Mouse (Mus musculus): ENCODE results near the gene Mcm3. TPM values are rescaled to one million over a fixed set of nuclear protein-coding genes. Genes with fewer than 3 reads are reported as not detected.

Mcm3 gene
- polyA plus RNA-seq, 1 experiment from 2014 or later, result 22.5 TPM

DNA sequence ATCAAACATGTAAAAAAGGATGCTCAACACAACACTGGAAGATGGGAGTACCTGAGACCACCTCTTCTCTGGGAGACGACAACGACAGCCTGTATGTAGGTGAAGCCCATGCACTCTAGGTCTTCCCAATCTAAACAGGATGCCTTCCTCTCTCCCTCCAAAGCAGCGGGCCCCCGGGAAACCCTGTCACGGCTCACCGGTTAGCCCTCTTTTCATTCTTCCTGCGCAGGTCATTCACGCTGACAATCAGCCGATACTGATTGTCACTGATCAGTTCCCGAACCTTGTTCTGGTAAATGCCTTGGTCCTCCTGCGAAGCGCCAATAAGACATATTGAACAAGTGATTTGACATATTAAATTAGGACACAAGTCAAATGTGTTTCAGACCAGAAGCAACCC lies 2.5 kb downstream of the Mcm3 start:
- ATAC-seq, result no peak
- WGBS, result 58% methylated on average over 12 of the region's 12 CpGs
- Histone ChIP-seq H3K4me3 (ENCODE audit: low read length) (no peak overlapping the region), H3K36me3 (ENCODE audit: control insufficient read depth, insufficient read depth, low read length) (no peaks in the 10 kb centered on the region), H3K9me3 (ENCODE audit: control insufficient read depth, low read length) (no peaks in the 10 kb centered on the region), H3K9ac (ENCODE audit: low read depth, low read length) (no peak overlapping the region), H3K4me1 (ENCODE audit: control insufficient read depth, insufficient read depth, low read depth, low read length) (peaks cover 2% of the 10 kb centered on the region; the same call in 1 of the 2 replicates), H3K4me2 (ENCODE audit: low read length) (no peak overlapping the region), H3K27me3 (replicated peaks; ENCODE audit: control insufficient read depth, insufficient read depth, low read length) (no peaks in the 10 kb centered on the region), H3K27ac (ENCODE audit: low read depth, low read length) (no peak overlapping the region)

DNA sequence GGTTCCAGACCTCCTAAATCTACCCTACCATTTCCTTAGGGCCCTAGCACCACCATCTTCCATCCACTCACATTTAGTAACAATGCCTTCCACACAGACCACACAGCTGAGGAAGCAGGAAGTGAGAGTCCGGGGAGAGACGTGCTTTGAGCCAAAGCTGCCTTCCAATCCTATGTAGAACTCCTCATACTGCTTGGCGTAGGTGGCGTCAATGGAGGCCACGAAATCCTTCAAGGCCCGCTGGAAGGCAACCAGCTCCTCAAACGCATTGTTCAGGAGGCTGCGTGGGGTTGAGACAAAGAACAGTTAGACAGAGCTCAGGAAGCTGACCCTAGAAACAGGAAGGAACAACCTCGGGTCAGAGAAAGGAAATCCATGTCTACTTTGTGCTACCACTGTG lies 2.9 kb downstream of the Mcm3 start:
- no peak overlapping the region for H3K9ac ChIP-seq (ENCODE audit: low read depth, low read length)
- no peak overlapping the region for H3K4me3 ChIP-seq (ENCODE audit: low read length)
- H3K27me3 ChIP-seq (replicated peaks; ENCODE audit: control insufficient read depth, insufficient read depth, low read length), result no peaks in the 10 kb centered on the region
- ATAC-seq, result no peak
- no peaks in the 10 kb centered on the region for H3K36me3 ChIP-seq (ENCODE audit: control insufficient read depth, insufficient read depth, low read length)
- no peak overlapping the region for H3K4me2 ChIP-seq (ENCODE audit: low read length)
- H3K27ac ChIP-seq (ENCODE audit: low read depth, low read length), result no peak overlapping the region
- 82% methylated on average over 9 of the region's 9 CpGs for WGBS
- no peaks in the 10 kb centered on the region for H3K9me3 ChIP-seq (ENCODE audit: control insufficient read depth, low read length)
- peaks cover 2% of the 10 kb centered on the region; the same call in 1 of the 2 replicates for H3K4me1 ChIP-seq (ENCODE audit: control insufficient read depth, insufficient read depth, low read depth, low read length)

- Histone ChIP-seq H3K36me3 (ENCODE audit: control insufficient read depth, insufficient read depth, low read length) (no peaks in the 10 kb centered on the region), H3K9ac (ENCODE audit: low read depth, low read length) (no peak overlapping the region), H3K27ac (ENCODE audit: low read depth, low read length) (no peak overlapping the region), H3K4me1 (ENCODE audit: control insufficient read depth, insufficient read depth, low read depth, low read length) (no peaks in the 10 kb centered on the region), H3K9me3 (ENCODE audit: control insufficient read depth, low read length) (no peaks in the 10 kb centered on the region), H3K4me2 (ENCODE audit: low read length) (no peak overlapping the region), H3K27me3 (replicated peaks; ENCODE audit: control insufficient read depth, insufficient read depth, low read length) (no peaks in the 10 kb centered on the region), H3K4me3 (ENCODE audit: low read length) (no peak overlapping the region)
- WGBS, result 93% methylated on average over 8 of the region's 8 CpGs
- no peak for ATAC-seq
These were observed 5.6 kb downstream of the Mcm3 start for GRCm38 (mm10) chr1:20814521-20814920.

- H3K4me1 ChIP-seq (ENCODE audit: control insufficient read depth, insufficient read depth, low read depth, low read length), result no peaks in the 10 kb centered on the region
- WGBS, result 94% methylated on average over 10 of the region's 10 CpGs
- H3K9me3 ChIP-seq (ENCODE audit: control insufficient read depth, low read length), result no peaks in the 10 kb centered on the region; the same call in 1 of the 2 replicates
- H3K4me3 ChIP-seq (ENCODE audit: low read length), result no peak overlapping the region
- H3K27me3 ChIP-seq (replicated peaks; ENCODE audit: control insufficient read depth, insufficient read depth, low read length), result no peaks in the 10 kb centered on the region
- no peak overlapping the region for H3K4me2 ChIP-seq (ENCODE audit: low read length)
- H3K27ac ChIP-seq (ENCODE audit: low read depth, low read length), result no peak overlapping the region
- H3K36me3 ChIP-seq (ENCODE audit: control insufficient read depth, insufficient read depth, low read length), result 0 out of 2 replicates have a peak, but pooled peaks cover 4% of the 10 kb centered on the region
- ATAC-seq, result no peak
- no peak overlapping the region for H3K9ac ChIP-seq (ENCODE audit: low read depth, low read length)
These were observed 15.6 kb downstream of the Mcm3 start for GRCm38 (mm10) chr1:20804526-20804925.

DNA sequence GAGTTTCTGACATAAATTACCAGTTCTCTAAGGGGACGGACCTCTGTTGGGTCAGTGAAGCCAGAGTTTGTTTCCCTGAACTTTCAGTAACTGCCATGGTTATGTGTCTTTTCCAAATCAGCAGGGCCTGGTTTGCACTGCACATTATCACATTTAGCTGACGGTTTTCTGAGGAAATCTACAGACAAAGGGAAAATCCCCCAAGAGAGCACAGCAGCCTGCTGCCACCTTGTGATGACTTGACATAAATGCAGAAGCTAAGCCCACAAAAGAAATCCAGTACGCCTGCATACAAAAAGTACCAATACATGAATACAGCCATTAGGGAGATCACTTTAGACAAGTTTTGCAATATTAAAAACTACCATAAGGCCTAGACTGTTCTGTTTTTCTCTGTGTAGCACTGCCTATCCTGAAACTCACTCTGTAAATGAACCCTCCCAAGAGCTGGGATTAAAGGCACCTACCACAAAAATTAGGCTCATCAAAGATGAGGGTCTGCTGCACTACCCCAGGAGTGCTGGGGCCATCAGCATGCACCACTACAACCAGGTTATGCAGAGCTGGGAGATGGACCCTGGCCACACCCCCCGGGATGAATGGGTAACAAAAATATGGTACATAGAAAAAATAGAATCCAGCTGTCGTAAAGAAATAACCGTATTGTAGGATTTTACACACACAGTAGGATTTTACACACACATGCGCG lies 18.3 kb downstream of the Mcm3 start:
- Histone ChIP-seq H3K4me1 (ENCODE audit: control insufficient read depth, insufficient read depth, low read depth, low read length) (no peaks in the 10 kb centered on the region), H3K9ac (ENCODE audit: low read depth, low read length) (no peak overlapping the region)
- 74% methylated on average over 8 of the region's 8 CpGs for WGBS

DNA sequence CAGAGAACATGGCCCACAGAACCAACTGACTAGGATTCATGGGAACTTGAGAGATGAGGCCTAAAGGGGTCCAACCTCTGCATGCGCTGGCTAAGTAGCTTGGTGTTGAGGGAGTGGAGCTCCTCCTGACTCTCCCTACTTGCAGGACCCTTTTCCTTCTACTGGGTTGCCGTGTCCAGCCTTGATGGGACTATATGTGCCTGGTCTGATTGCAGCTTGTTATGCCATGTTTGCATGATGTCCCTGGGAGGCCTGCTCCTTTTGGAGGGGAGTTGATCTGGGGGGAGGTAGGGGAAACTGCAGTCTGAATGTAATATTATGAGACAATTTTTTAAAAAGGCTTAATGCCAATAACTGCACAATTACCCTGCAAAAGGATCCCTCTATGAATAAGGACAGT lies 18.8 kb downstream of the Mcm3 start:
- H3K4me3 ChIP-seq (ENCODE audit: low read length), result no peak overlapping the region
- H3K9ac ChIP-seq (ENCODE audit: low read depth, low read length), result no peak overlapping the region
- WGBS, result 97% methylated on average over 2 of the region's 2 CpGs
- H3K9me3 ChIP-seq (ENCODE audit: control insufficient read depth, low read length), result no peaks in the 10 kb centered on the region; the same call in 1 of the 2 replicates
- peak; percentile 32 for ATAC-seq
- H3K27me3 ChIP-seq (replicated peaks; ENCODE audit: control insufficient read depth, insufficient read depth, low read length), result no peaks in the 10 kb centered on the region
- 0 out of 2 replicates have a peak, but pooled peaks cover under 1% of the 10 kb centered on the region for H3K36me3 ChIP-seq (ENCODE audit: control insufficient read depth, insufficient read depth, low read length)
- H3K4me2 ChIP-seq (ENCODE audit: low read length), result no peak overlapping the region
- H3K27ac ChIP-seq (ENCODE audit: low read depth, low read length), result no peak overlapping the region
- H3K4me1 ChIP-seq (ENCODE audit: control insufficient read depth, insufficient read depth, low read depth, low read length), result no peaks in the 10 kb centered on the region

More for the DNA sequence above, 18.3 kb downstream of the Mcm3 start:
- ATAC-seq, result peak; percentile 89
- 0 out of 2 replicates have a peak, but pooled peaks cover 4% of the 10 kb centered on the region for H3K36me3 ChIP-seq (ENCODE audit: control insufficient read depth, insufficient read depth, low read length)
- no peaks in the 10 kb centered on the region; the same call in 1 of the 2 replicates for H3K9me3 ChIP-seq (ENCODE audit: control insufficient read depth, low read length)
- no peak overlapping the region for H3K27ac ChIP-seq (ENCODE audit: low read depth, low read length)
- H3K4me3 ChIP-seq (ENCODE audit: low read length), result no peak overlapping the region
- no peak overlapping the region for H3K4me2 ChIP-seq (ENCODE audit: low read length)
- no peaks in the 10 kb centered on the region for H3K27me3 ChIP-seq (replicated peaks; ENCODE audit: control insufficient read depth, insufficient read depth, low read length)

DNA sequence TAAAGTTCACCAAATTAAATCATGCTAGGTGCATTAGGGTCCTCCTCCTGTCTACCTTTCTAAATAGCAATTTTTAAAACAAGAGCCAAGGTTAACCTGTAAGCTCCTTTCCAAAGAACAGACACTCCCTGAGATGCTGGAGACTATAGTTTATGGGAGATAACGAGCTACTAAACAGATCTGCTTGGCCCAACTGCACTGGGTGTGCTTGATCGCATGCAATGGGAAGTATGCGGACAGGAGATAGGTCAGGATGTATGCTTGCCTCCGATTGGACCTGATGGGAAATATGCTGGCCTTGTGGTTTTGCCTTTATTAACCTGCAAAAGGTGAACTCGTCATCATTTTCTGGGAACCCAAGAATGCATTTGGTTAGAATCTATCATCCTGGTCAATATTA lies 24.9 kb downstream of the Mcm3 start:
- no peaks in the 10 kb centered on the region for H3K4me1 ChIP-seq (ENCODE audit: control insufficient read depth, insufficient read depth, low read depth, low read length)
- 93% methylated on average over 5 of the region's 5 CpGs for WGBS
- no peak overlapping the region for H3K9ac ChIP-seq (ENCODE audit: low read depth, low read length)
- no peak overlapping the region for H3K4me2 ChIP-seq (ENCODE audit: low read length)
- no peaks in the 10 kb centered on the region for H3K27me3 ChIP-seq (replicated peaks; ENCODE audit: control insufficient read depth, insufficient read depth, low read length)
- H3K36me3 ChIP-seq (ENCODE audit: control insufficient read depth, insufficient read depth, low read length), result no peaks in the 10 kb centered on the region
- ATAC-seq, result no peak
- no peak overlapping the region for H3K27ac ChIP-seq (ENCODE audit: low read depth, low read length)
- H3K4me3 ChIP-seq (ENCODE audit: low read length), result no peak overlapping the region
- no peaks in the 10 kb centered on the region for H3K9me3 ChIP-seq (ENCODE audit: control insufficient read depth, low read length)

GRCm38 (mm10) chr1:20794760-20795159 lies 25.4 kb downstream of the Mcm3 start:
- no peaks in the 10 kb centered on the region for H3K4me1 ChIP-seq (ENCODE audit: control insufficient read depth, insufficient read depth, low read depth, low read length)
- H3K9me3 ChIP-seq (ENCODE audit: control insufficient read depth, low read length), result no peaks in the 10 kb centered on the region
- no peak overlapping the region for H3K27ac ChIP-seq (ENCODE audit: low read depth, low read length)
- ATAC-seq, result no peak
- H3K4me3 ChIP-seq (ENCODE audit: low read length), result no peak overlapping the region
- H3K36me3 ChIP-seq (ENCODE audit: control insufficient read depth, insufficient read depth, low read length), result no peaks in the 10 kb centered on the region
- H3K9ac ChIP-seq (ENCODE audit: low read depth, low read length), result no peak overlapping the region
- no peak overlapping the region for H3K4me2 ChIP-seq (ENCODE audit: low read length)
- WGBS, result 92% methylated on average over 4 of the region's 4 CpGs
- H3K27me3 ChIP-seq (replicated peaks; ENCODE audit: control insufficient read depth, insufficient read depth, low read length), result no peaks in the 10 kb centered on the region

- Histone ChIP-seq H3K9me3 (ENCODE audit: control insufficient read depth, low read length) (no peaks in the 10 kb centered on the region), H3K4me3 (ENCODE audit: low read length) (no peak overlapping the region), H3K9ac (ENCODE audit: low read depth, low read length) (no peak overlapping the region), H3K27ac (ENCODE audit: low read depth, low read length) (no peak overlapping the region), H3K4me2 (ENCODE audit: low read length) (no peak overlapping the region), H3K4me1 (ENCODE audit: control insufficient read depth, insufficient read depth, low read depth, low read length) (no peaks in the 10 kb centered on the region), H3K27me3 (replicated peaks; ENCODE audit: control insufficient read depth, insufficient read depth, low read length) (no peaks in the 10 kb centered on the region), H3K36me3 (ENCODE audit: control insufficient read depth, insufficient read depth, low read length) (no peaks in the 10 kb centered on the region)
- no peak for ATAC-seq
- WGBS, result 81% methylated on average over 7 of the region's 7 CpGs
These were observed 28.7 kb downstream of the Mcm3 start for GRCm38 (mm10) chr1:20791414-20791813.

Data from hindbrain, embryonic 16.5 days (tissue).